Mouse (Mus musculus) hindbrain, embryonic 14.5 days (tissue): ENCODE measurements around the gene Olfr16. TPM values are rescaled to one million over a fixed set of nuclear protein-coding genes. Genes with fewer than 3 reads are reported as not detected.

Source experiments
- ATAC-seq: fragments of 200-750 bp; cut with Nextera tagmentation; 2 replicates; pipeline ENCODE4 v1.8.0; 2017; ENCODE audit warnings: moderate number of reproducible peaks, mild to moderate bottlenecking, moderate TSS enrichment, moderate library complexity; ENCODE audit not compliant: low FRiP score
- DNase-seq: peaks from one replicate; pipeline ENCODE4 v3.0.0-alpha.2; 2015; ENCODE audit warnings: low spot score
- H3K27ac ChIP-seq: fragments of 300-500 bp; sonication (generic); 2 replicates; pipeline ENCODE4 v1.5.1; 2014; ENCODE audit warnings: mild to moderate bottlenecking, moderate library complexity
- H3K27me3 ChIP-seq: fragments of 300-500 bp; sonication (generic); 2 replicates; pipeline ENCODE4 v1.6.1; 2014; ENCODE audit warnings: mild to moderate bottlenecking, low read length, mixed read lengths; ENCODE audit not compliant: control insufficient read depth, insufficient read depth
- H3K36me3 ChIP-seq: fragments of 300-500 bp; sonication (generic); replicated peaks from 2 replicates; pipeline ENCODE4 v1.6.1; 2014; ENCODE audit not compliant: control insufficient read depth, insufficient read depth
- H3K4me1 ChIP-seq: fragments of 300-500 bp; sonication (generic); replicated peaks from 2 replicates; pipeline ENCODE4 v1.6.1; 2014; ENCODE audit warnings: antibody characterized with exemption, low read length, mixed read lengths; ENCODE audit not compliant: control insufficient read depth, insufficient read depth
- H3K4me2 ChIP-seq: fragments of 300-500 bp; sonication (generic); replicated peaks from 2 replicates; pipeline ENCODE4 v1.6.1; 2014; ENCODE audit warnings: mild to moderate bottlenecking, moderate library complexity
- H3K4me3 ChIP-seq: fragments of 300-500 bp; sonication (generic); replicated peaks from 2 replicates; pipeline ENCODE4 v1.5.1; 2014; ENCODE audit warnings: mild to moderate bottlenecking, low read length
- H3K9ac ChIP-seq: fragments of 300-500 bp; sonication (generic); 2 replicates; pipeline ENCODE4 v1.6.1; 2014
- H3K9me3 ChIP-seq: fragments of 300-500 bp; sonication (generic); 2 replicates; pipeline ENCODE4 v1.6.1; 2016; ENCODE audit warnings: low read length; ENCODE audit not compliant: control insufficient read depth
- WGBS: fragments of 180-500 bp; shearing (Covaris S2); extraction: QIAGEN DNeasy Blood & Tissue Kit; methylation state at CpG from one replicate; pipeline ENCODE4 v1.1.7; 2014; 5-methylcytosine and 5-hydroxymethylcytosine counted together
- polyA plus RNA-seq: library from polyadenylated mRNA; unstranded; fragments of >200 nt; fragmentation: Nextera tagmentation; extraction: Ambion mirVana; gene quantifications from 2 replicates; pipeline ENCODE4 v1.2.1, GENCODE M21; 2014

The Olfr16 gene
- not detected in 2 replicates for polyA plus RNA-seq

DNA sequence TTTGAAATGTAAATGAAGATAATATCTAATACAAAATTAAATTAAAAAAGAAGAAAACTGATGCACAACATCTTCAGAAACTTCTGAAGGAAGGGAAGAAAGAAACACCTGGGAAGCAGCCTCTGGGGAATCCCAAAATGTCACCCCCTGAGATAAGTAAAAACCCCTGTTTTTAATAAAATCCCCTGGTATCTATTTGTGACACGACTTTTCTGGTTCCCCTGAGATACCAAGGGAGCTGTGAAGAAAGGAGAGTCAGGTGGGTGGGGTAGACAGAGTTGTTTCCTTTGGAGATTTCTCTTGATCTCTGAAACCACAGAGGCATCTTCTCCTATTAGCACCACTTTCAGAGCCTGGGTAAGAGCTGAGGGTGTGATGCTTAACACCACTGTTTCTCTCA lies at the start of gene Olfr16:
Olfr16 (plus strand) TSS at position 250 of the 400 bp plus-strand sequence.
- DNase-seq = no peak
- 55% methylated on average over 1 of the region's 1 CpGs for WGBS
- Histone ChIP-seq H3K4me3 (no peak within 1 kb of the TSS), H3K9me3 (no peaks in the 10 kb centered on the region), H3K9ac (no peak within 1 kb of the TSS), H3K27me3 (no peaks in the 10 kb centered on the region), H3K27ac (no peak within 1 kb of the TSS), H3K4me2 (no peak within 1 kb of the TSS), H3K4me1 (no peaks in the 10 kb centered on the region), H3K36me3 (no peaks in the 10 kb centered on the region)
- ATAC-seq = no peak

DNA sequence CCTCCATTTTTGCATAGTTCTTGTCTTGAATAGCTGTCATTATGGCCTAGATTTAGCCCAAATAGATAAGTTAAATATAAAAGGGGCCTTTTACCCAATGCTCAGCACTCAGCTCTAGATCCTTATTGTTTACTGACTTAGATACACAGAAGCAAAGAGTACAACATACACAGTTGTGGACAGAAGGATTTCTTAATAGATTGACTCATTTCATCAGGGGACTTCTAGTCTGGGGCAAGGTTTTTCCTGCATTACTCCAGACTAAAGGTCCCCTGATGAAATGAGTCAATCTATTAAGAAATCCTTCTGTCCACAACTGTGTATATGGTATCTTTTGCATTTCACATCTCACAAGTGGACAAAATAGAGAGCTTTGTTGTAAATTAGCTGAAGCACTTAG lies 46.9 kb upstream of the Olfr16 start:
- H3K27ac ChIP-seq = no peak overlapping the region
- no peaks in the 10 kb centered on the region for H3K4me1 ChIP-seq
- H3K36me3 ChIP-seq = no peaks in the 10 kb centered on the region
- H3K4me2 ChIP-seq = no peak overlapping the region
- no peaks in the 10 kb centered on the region for H3K9me3 ChIP-seq
- H3K9ac ChIP-seq = no peak overlapping the region
- no peaks in the 10 kb centered on the region for H3K27me3 ChIP-seq
- no peak for ATAC-seq
- no peak for DNase-seq
- no peak overlapping the region for H3K4me3 ChIP-seq

DNA sequence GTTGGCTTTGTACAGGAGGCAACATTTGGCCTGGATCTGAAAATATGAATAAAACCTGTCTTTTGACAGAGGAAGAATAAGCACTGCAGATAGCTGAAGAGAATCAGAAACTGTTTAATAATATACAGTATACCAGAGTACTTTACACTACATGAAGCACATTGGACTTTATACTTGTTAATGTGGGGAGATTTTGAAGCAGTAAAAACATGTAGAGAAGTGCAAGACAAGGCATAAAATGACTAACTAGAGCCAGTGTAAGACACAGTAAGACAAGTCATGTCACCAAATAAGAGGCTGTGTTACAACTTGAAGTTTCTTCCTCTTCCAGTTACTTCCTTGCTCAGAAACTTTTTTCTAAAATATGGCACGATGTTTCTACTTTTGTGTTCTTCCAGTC lies 33.1 kb upstream of the Olfr16 start:
- H3K4me1 ChIP-seq = no peaks in the 10 kb centered on the region
- H3K4me2 ChIP-seq = no peak overlapping the region
- no peak overlapping the region for H3K4me3 ChIP-seq
- H3K9me3 ChIP-seq = no peaks in the 10 kb centered on the region
- DNase-seq (no peak), ATAC-seq (no peak)
- no peaks in the 10 kb centered on the region for H3K27me3 ChIP-seq
- no peak overlapping the region for H3K27ac ChIP-seq
- WGBS = 87% methylated on average over 1 of the region's 1 CpGs
- no peak overlapping the region for H3K9ac ChIP-seq
- no peaks in the 10 kb centered on the region for H3K36me3 ChIP-seq

DNA sequence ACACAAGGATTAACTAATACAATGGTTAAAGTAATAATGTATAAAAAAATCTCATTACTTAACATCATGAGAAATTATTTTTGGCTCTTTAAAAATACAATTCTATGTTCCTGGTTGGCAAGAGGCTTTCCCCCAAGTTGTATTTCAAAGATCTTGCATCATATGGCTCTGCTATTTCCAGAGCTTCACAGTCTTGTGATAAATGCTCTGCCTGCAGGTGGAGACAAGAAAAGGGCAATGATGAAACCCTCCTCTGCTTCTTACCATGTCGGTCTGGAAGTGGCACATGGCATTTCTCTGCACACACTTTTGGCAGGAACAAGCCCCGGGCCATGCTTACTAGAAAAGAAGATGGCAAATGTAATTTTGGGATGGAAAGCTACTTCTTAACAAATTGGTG lies 31.8 kb upstream of the Olfr16 start:
- Histone ChIP-seq H3K27me3 (no peaks in the 10 kb centered on the region), H3K27ac (no peak overlapping the region), H3K9me3 (no peaks in the 10 kb centered on the region), H3K9ac (no peak overlapping the region), H3K4me1 (no peaks in the 10 kb centered on the region), H3K4me3 (no peak overlapping the region), H3K36me3 (no peaks in the 10 kb centered on the region), H3K4me2 (no peak overlapping the region)
- 86% methylated on average over 2 of the region's 2 CpGs for WGBS
- no peak for DNase-seq
- ATAC-seq = no peak

DNA sequence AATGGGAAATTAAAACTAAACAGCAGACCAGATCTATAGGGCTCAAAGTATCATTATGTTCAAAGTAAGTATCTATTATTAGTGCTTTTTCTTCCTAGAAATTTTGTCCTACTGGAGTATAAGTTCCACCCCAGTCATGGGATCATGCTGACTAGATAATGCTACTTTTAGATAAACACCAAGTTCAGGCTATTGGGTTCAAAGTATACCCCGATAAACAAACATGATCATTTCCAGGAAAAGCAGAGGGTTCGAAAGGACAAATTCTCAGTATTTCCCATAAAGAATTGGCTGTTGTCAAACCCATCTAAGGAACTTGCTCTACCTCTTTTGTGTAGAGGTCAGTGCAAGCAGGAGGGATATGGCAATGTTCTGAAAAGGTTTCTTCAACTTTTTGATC lies 18.0 kb upstream of the Olfr16 start:
- Histone ChIP-seq H3K9me3 (no peaks in the 10 kb centered on the region), H3K27me3 (no peaks in the 10 kb centered on the region), H3K4me1 (no peaks in the 10 kb centered on the region), H3K27ac (no peak overlapping the region), H3K4me3 (no peak overlapping the region), H3K36me3 (no peaks in the 10 kb centered on the region), H3K9ac (no peak overlapping the region), H3K4me2 (no peak overlapping the region)
- 89% methylated on average over 2 of the region's 2 CpGs for WGBS
- ATAC-seq (no peak), DNase-seq (no peak)

DNA sequence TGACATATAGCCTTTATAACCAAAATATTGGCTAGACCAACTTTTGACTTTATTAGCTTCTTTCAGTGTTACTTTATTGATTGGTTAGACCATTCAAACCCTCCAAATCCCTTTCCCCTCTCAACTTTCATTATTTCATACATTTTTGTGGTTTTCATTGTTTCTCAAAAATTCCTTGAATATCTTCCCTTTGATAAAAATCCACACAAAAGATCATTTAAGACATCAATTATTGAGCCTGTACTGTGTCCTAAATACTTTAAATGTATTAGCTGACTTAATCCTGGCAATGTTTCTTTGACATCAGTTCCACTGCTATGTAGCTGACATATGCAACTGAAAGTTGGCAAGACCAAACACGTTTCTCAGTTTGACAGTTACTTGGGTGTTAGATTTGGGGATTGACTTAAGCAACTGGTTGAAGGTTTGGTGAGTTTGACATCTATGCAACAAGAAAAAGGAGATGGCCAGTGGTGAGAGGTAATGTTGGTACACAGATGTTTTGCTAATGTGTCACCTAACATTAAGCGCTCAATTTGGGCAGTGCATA lies 1.0 kb downstream of the Olfr16 start:
- 90% methylated on average over 2 of the region's 2 CpGs for WGBS

DNA sequence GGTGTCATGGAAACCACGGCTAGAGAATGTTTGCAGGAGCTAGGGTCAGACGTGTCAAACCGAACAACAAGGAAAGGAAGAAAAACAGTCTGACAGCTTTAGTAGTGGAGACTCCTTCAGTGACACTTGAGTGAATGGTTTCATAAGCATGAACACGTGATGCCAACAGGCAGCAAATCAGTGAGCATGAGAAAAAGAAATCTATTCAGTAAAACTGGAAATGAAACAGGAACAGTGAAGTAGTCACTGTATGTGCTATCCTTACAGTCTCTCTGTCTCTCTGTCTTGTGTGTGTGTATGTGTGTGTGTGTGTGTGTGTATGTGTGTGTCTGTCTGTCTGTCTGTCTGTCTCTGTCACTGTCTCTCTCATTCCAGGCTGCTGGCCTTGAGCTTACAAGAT lies 5.2 kb downstream of the Olfr16 start:
- no peak overlapping the region for H3K4me2 ChIP-seq
- no peak for ATAC-seq
- WGBS = 52% methylated on average over 4 of the region's 4 CpGs
- no peak for DNase-seq
- H3K4me3 ChIP-seq = no peak overlapping the region
- H3K27me3 ChIP-seq = no peaks in the 10 kb centered on the region
- no peaks in the 10 kb centered on the region for H3K9me3 ChIP-seq
- no peaks in the 10 kb centered on the region for H3K36me3 ChIP-seq
- H3K9ac ChIP-seq = no peak overlapping the region
- H3K27ac ChIP-seq = no peak overlapping the region
- no peaks in the 10 kb centered on the region for H3K4me1 ChIP-seq

More for the DNA sequence above, 1.0 kb downstream of the Olfr16 start:
- Histone ChIP-seq H3K9me3 (no peaks in the 10 kb centered on the region), H3K4me1 (no peaks in the 10 kb centered on the region), H3K36me3 (no peaks in the 10 kb centered on the region), H3K27me3 (no peaks in the 10 kb centered on the region), H3K9ac (no peak overlapping the region), H3K4me2 (no peak overlapping the region), H3K27ac (no peak overlapping the region), H3K4me3 (no peak overlapping the region)
- ATAC-seq (no peak), DNase-seq (no peak)

DNA sequence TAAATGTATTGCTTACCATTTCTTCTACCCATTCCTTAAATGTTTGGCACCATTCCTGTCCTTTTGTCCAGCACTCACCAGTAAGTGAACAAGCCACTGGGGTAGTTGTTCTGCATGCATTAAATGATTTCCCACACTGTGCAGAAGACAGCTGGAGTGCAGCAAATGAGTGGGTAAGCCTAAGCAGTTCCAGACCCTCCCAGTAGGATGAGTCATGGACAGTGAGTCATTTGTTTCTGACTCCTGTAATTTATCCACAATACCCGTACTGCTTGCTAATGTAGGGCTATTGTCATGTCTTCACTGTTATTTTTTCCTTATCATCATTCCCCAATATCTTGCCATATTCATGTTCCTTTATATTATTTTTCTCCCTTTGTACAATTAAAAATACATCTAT lies 10.2 kb downstream of the Olfr16 start:
- Histone ChIP-seq H3K27ac (no peak overlapping the region), H3K4me2 (no peak overlapping the region), H3K27me3 (no peaks in the 10 kb centered on the region), H3K9ac (no peak overlapping the region), H3K9me3 (no peaks in the 10 kb centered on the region), H3K36me3 (no peaks in the 10 kb centered on the region), H3K4me1 (no peaks in the 10 kb centered on the region), H3K4me3 (no peak overlapping the region)
- 63% methylated on average over 1 of the region's 1 CpGs for WGBS
- ATAC-seq (no peak), DNase-seq (no peak)

DNA sequence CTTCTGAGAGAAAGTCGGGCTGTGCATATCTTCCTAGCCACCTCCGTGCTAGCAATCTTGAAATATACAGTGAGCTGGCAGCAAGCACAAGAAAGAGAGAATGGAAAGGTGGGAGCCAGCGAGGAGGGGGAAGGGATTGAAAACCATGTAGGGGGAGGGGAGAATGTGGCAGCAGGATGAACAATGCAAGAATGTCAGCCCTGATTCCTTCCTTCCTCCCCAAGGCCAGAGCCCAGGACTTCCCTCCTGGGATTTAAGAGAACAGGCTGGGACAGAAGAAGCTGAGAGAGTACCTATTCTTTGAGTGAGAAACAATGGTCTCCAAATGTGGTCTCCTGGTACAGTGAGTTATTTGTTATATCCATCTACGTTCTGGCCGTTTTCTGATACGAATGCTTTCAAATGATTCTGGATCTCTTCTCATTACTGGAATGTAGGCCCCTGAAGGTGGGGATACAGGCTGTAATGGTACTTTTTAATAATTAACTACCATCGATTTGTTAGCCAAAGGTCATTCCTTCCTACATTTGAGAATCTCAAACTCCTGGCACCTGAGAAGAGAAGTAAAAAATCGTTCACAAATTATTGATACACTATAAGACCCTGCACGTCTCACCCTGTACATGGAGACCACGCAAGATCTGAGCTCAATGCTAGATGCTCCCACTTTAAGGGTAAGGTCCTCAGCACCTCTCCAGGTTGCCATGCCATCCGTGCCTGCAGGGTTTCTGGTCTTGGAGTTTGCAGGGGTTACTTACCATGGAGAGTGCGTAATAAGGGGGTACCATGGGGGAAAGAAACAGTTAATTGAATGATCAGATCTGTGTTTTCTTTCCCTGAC lies 39.8 kb downstream of the Olfr16 start:
- Histone ChIP-seq H3K4me1 (no peaks in the 10 kb centered on the region), H3K9ac (no peak overlapping the region), H3K4me3 (no peak overlapping the region), H3K27ac (no peak overlapping the region), H3K9me3 (no peaks in the 10 kb centered on the region), H3K36me3 (no peaks in the 10 kb centered on the region), H3K4me2 (no peak overlapping the region), H3K27me3 (no peaks in the 10 kb centered on the region)
- no peak for DNase-seq
- 76% methylated on average over 12 of the region's 12 CpGs for WGBS
- ATAC-seq = no peak
